Mouse (Mus musculus): Measurements from ENCODE around the gene Senp5. TPM values are rescaled to one million over a fixed set of nuclear protein-coding genes. Genes with fewer than 3 reads are reported as not detected.

Senp5 gene
- polyA plus RNA-seq, 1 experiment from 2014 or later, result 3.7 TPM

DNA sequence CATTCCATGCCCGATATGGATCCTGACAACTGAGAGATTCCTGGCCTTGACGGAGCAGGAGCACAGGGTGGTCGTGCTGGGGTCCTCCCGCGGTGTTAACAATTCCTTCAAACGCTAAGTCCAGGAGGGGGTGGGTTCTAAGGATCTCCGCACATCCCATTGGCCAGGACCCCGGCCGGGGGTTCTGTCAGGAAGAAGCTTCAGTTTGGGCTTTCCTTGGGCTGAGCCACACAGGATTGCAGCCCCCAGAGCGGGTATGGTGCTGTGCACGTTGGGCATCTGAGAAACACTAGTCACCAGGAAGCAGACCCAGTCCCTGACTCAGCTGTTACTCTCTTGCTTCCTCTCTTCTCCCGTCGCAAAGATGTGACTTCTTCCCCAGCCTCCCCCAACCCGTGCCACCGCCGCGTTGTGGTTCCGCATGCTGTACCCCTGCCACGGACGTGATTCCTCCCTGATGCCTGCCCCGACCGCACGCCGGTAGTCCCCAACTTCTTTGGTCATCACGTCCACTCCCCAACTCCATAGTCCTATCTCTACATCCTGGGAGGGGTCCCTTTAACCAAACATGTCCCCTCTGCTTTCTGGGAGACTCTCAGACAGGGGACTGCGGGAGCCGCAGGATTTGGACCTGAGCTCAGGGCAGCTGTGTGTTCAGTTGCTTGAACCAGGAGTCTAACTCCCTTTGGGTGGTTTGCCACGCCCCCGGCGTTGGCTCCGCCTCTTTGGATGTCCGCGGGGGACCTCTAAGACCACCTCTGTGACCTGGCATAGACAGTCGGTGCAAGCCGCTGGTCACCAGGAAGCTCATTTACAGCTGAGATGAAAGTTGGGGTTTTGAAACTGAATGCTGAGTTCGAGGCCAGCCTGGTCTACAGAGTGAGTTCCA is 67.8 kb downstream of the Senp5 start:
- Histone ChIP-seq H3K9me3 (ENCODE audit: low read length) (no peaks in the 10 kb centered on the region), H3K4me2 (ENCODE audit: low read depth, low read length) (peak overlapping the region; percentile 66), H3K27ac (ENCODE audit: low read depth) (no peak overlapping the region), H3K9ac (replicated peaks) (no peak overlapping the region), H3K27me3 (ENCODE audit: insufficient read depth, low read length) (peaks cover 29% of the 10 kb centered on the region), H3K36me3 (replicated peaks; ENCODE audit: insufficient read depth, low read length) (no peaks in the 10 kb centered on the region), H3K4me3 (ENCODE audit: low read depth, low read length) (peak overlapping the region; percentile 34), H3K4me1 (ENCODE audit: insufficient read depth) (peaks cover 16% of the 10 kb centered on the region)
- 5% methylated on average over 36 of the region's 36 CpGs for WGBS (ENCODE audit: insufficient replicate concordance)
- ATAC-seq (peak; percentile 22; the same call in 1 of the 2 replicates), DNase-seq (peak; percentile 33)
- TF ChIP-seq CTCF (IDR thresholded peaks at IDR 0.05; ENCODE audit: low read depth) (no peak), EP300 (IDR thresholded peaks at IDR 0.05; ENCODE audit: low read depth) (no peak)

GRCm38 (mm10) chr16:31934550-31935010 is 68.5 kb downstream of the Senp5 start:
- no peak overlapping the region for H3K9ac ChIP-seq (replicated peaks)
- H3K36me3 ChIP-seq (replicated peaks; ENCODE audit: insufficient read depth, low read length), result no peaks in the 10 kb centered on the region
- peaks cover 16% of the 10 kb centered on the region for H3K4me1 ChIP-seq (ENCODE audit: insufficient read depth)
- H3K4me2 ChIP-seq (ENCODE audit: low read depth, low read length), result peak overlapping the region; percentile 66
- no peaks in the 10 kb centered on the region for H3K9me3 ChIP-seq (ENCODE audit: low read length)
- TF ChIP-seq CTCF (IDR thresholded peaks at IDR 0.05; ENCODE audit: low read depth) (no peak), EP300 (IDR thresholded peaks at IDR 0.05; ENCODE audit: low read depth) (no peak)
- no peak overlapping the region for H3K27ac ChIP-seq (ENCODE audit: low read depth)
- peak overlapping the region; percentile 34; the same call in 1 of the 2 replicates for H3K4me3 ChIP-seq (ENCODE audit: low read depth, low read length)
- ATAC-seq (no peak), DNase-seq (no peak)
- H3K27me3 ChIP-seq (ENCODE audit: insufficient read depth, low read length), result peaks cover 29% of the 10 kb centered on the region
- 24% methylated on average over 13 of the region's 13 CpGs for WGBS (ENCODE audit: insufficient replicate concordance)

GRCm38 (mm10) chr16:31933751-31934549 is 69.1 kb downstream of the Senp5 start, which contains the start of gene Pigz:
Pigz (plus strand) TSS chr16:31933851.
- TF ChIP-seq EP300 (IDR thresholded peaks at IDR 0.05; ENCODE audit: low read depth) (no peak), CTCF (IDR thresholded peaks at IDR 0.05; ENCODE audit: low read depth) (no peak)
- WGBS (ENCODE audit: insufficient replicate concordance), result 9% methylated on average over 42 of the region's 42 CpGs
- no peaks in the 10 kb centered on the region for H3K9me3 ChIP-seq (ENCODE audit: low read length)
- DNase-seq (peak; percentile 37), ATAC-seq (no peak)
- peaks cover 29% of the 10 kb centered on the region for H3K27me3 ChIP-seq (ENCODE audit: insufficient read depth, low read length)
- H3K4me1 ChIP-seq (ENCODE audit: insufficient read depth), result peaks cover 16% of the 10 kb centered on the region
- H3K9ac ChIP-seq (replicated peaks), result peak within 1 kb of the TSS; percentile 30
- 0 out of 2 replicates have a peak within 1 kb of the TSS, but pooled peaks have one; percentile 11 for H3K27ac ChIP-seq (ENCODE audit: low read depth)
- H3K4me2 ChIP-seq (ENCODE audit: low read depth, low read length), result peak within 1 kb of the TSS; percentile 66
- no peaks in the 10 kb centered on the region for H3K36me3 ChIP-seq (replicated peaks; ENCODE audit: insufficient read depth, low read length)
- peak within 1 kb of the TSS; percentile 40 for H3K4me3 ChIP-seq (ENCODE audit: low read depth, low read length)

DNA sequence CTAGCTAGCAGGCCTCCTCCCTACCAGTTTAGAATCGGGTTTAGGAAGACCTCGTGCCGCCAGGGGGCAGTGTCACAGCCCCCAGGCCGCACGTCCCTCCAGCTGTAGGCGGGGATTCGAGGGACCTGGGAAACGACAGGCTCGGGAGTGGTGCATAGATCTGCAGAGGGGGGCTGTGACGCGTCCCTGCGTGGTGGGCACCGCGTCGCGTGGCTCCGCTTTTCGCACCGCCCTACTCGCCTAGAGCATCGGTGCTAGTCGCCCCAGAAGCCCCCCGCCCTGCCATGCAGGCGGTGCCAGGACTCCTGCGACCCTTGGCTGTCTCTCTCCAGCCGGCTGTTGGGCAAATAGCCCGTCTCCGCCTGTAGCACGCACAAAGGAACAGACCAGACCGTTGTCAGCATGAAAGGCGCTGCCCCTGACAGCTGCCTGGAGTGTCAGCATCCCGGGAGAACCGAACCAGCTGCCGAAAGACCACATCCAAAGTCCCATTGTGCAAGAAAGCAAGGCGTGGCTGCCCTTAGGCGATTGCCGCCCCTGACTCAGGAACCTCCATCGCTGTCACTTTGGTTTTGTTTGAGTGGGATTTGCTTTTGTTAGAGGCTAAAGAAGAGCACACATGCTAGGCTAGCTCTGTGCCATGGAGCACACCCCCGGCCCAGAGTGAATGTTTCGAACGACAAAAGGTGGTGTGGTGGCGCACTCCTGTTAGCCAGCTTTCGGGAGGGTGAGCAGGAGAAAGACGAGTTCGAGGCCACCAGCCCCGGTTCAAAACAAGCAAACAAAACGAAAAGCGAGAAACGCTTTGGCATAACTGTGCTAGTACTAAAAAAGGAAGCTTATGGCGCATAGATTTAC is 70.0 kb downstream of the Senp5 start:
- Histone ChIP-seq H3K27me3 (ENCODE audit: insufficient read depth, low read length) (peaks cover 29% of the 10 kb centered on the region), H3K27ac (ENCODE audit: low read depth) (0 out of 2 replicates have a peak overlapping the region, but pooled peaks have one; percentile 11)
- WGBS (ENCODE audit: insufficient replicate concordance), result 1% methylated on average over 50 of the region's 50 CpGs

DNA sequence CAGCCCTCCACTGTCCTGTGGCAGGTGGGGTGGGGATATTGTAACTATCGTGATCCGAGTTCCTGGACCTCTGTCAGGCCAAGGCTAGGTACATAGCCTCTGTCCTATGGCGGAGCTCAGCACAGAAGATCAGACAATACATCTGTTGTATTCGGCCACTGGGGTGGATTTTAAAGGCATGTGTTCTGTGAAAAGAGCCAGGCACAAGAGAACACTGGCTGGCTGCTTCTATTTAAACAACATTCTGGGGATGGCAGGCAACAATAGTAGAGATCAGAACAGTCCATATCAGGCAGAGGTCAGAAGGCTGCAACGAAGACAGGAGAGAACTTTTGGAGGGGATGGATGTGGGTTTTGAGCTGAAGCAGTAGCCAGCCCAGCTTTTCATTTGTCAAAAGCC is 70.8 kb downstream of the Senp5 start:
- Histone ChIP-seq H3K4me2 (ENCODE audit: low read depth, low read length) (no peak overlapping the region), H3K9me3 (ENCODE audit: low read length) (no peaks in the 10 kb centered on the region), H3K27ac (ENCODE audit: low read depth) (no peak overlapping the region), H3K9ac (replicated peaks) (no peak overlapping the region), H3K27me3 (ENCODE audit: insufficient read depth, low read length) (peaks cover 29% of the 10 kb centered on the region), H3K4me3 (ENCODE audit: low read depth, low read length) (no peak overlapping the region), H3K4me1 (ENCODE audit: insufficient read depth) (peaks cover 16% of the 10 kb centered on the region), H3K36me3 (replicated peaks; ENCODE audit: insufficient read depth, low read length) (no peaks in the 10 kb centered on the region)
- DNase-seq, result no peak
- ATAC-seq, result no peak
- WGBS (ENCODE audit: insufficient replicate concordance), result 67% methylated on average over 5 of the region's 5 CpGs
- TF ChIP-seq EP300 (IDR thresholded peaks at IDR 0.05; ENCODE audit: low read depth) (no peak), CTCF (IDR thresholded peaks at IDR 0.05; ENCODE audit: low read depth) (no peak)

More for the DNA sequence above, 70.0 kb downstream of the Senp5 start:
- H3K9me3 ChIP-seq (ENCODE audit: low read length), result no peaks in the 10 kb centered on the region
- TF ChIP-seq EP300 (IDR thresholded peaks at IDR 0.05; ENCODE audit: low read depth) (no peak), CTCF (IDR thresholded peaks at IDR 0.05; ENCODE audit: low read depth) (peak; percentile 91)
- H3K4me3 ChIP-seq (ENCODE audit: low read depth, low read length), result peak overlapping the region; percentile 40
- H3K4me1 ChIP-seq (ENCODE audit: insufficient read depth), result peaks cover 16% of the 10 kb centered on the region
- peak overlapping the region; percentile 30 for H3K9ac ChIP-seq (replicated peaks)
- DNase-seq (peak; percentile 81), ATAC-seq (peak; percentile 79)
- H3K36me3 ChIP-seq (replicated peaks; ENCODE audit: insufficient read depth, low read length), result no peaks in the 10 kb centered on the region
- H3K4me2 ChIP-seq (ENCODE audit: low read depth, low read length), result peak overlapping the region; percentile 66

Measured in liver, postnatal 0 days (tissue).